Mouse (Mus musculus) thymus, postnatal 0 days (tissue): Measurements from ENCODE around the gene Pabpc4. TPM values are rescaled to one million over a fixed set of nuclear protein-coding genes. Genes with fewer than 3 reads are reported as not detected.
"Not testable (repeated sequence)": the region's sequence is repeated elsewhere in the genome, so short reads cannot be mapped to it uniquely, and the experiment has no call there.

Experiments
- DNase-seq: peaks from one replicate; pipeline ENCODE4 v3.0.0-alpha.2; 2015; ENCODE audit warnings: low spot score
- polyA plus RNA-seq: library from polyadenylated mRNA; unstranded; fragments of >200 nt; fragmentation: Nextera tagmentation; extraction: Ambion mirVana; gene quantifications from 2 replicates; pipeline ENCODE4 v1.2.1, GENCODE M21; 2015

The Pabpc4 gene
- polyA plus RNA-seq, 1 experiment from 2014 or later: 26.4 TPM

GRCm38 (mm10) chr4:123247147-123247880, 14.8 kb upstream of the Pabpc4 start:
- no peak for DNase-seq

GRCm38 (mm10) chr4:123248971-123249567, 13.1 kb upstream of the Pabpc4 start:
- DNase-seq: no peak

GRCm38 (mm10) chr4:123252214-123252613, 9.9 kb upstream of the Pabpc4 start:
- DNase-seq: no peak

GRCm38 (mm10) chr4:123254617-123255016, 7.5 kb upstream of the Pabpc4 start:
- peak; percentile 71 for DNase-seq

- DNase-seq: peak; percentile 41
Measured at GRCm38 (mm10) chr4:123260071-123260746, 1.9 kb upstream of the Pabpc4 start.

GRCm38 (mm10) chr4:123271063-123271462, 8.9 kb downstream of the Pabpc4 start:
- no peak for DNase-seq

- DNase-seq: no peak
Measured at GRCm38 (mm10) chr4:123280117-123280516, 18.0 kb downstream of the Pabpc4 start.

GRCm38 (mm10) chr4:123282500-123282899, 20.3 kb downstream of the Pabpc4 start:
- DNase-seq: peak; percentile 80

- not testable (repeated sequence) for DNase-seq
Measured at GRCm38 (mm10) chr4:123282915-123283674, 20.9 kb downstream of the Pabpc4 start.

GRCm38 (mm10) chr4:123283675-123284064, 21.5 kb downstream of the Pabpc4 start:
- not testable (repeated sequence) for DNase-seq

- DNase-seq: no peak
Measured at GRCm38 (mm10) chr4:123284731-123285624, 22.8 kb downstream of the Pabpc4 start.

GRCm38 (mm10) chr4:123286790-123287189, 24.6 kb downstream of the Pabpc4 start:
- no peak for DNase-seq

GRCm38 (mm10) chr4:123289038-123289437, 26.9 kb downstream of the Pabpc4 start:
- no peak for DNase-seq

- DNase-seq: no peak
Measured at GRCm38 (mm10) chr4:123292390-123292789, 30.2 kb downstream of the Pabpc4 start.

GRCm38 (mm10) chr4:123292989-123293388, 30.8 kb downstream of the Pabpc4 start:
- no peak for DNase-seq

- no peak for DNase-seq
Measured at GRCm38 (mm10) chr4:123293661-123294443, 31.7 kb downstream of the Pabpc4 start.

GRCm38 (mm10) chr4:123295026-123295425, 32.9 kb downstream of the Pabpc4 start:
- not testable (repeated sequence) for DNase-seq

GRCm38 (mm10) chr4:123295516-123296147, 33.5 kb downstream of the Pabpc4 start:
- no peak for DNase-seq

GRCm38 (mm10) chr4:123296148-123296534, 34.0 kb downstream of the Pabpc4 start:
- no peak for DNase-seq
